Mouse (Mus musculus): ENCODE measurements around the gene Edem1. TPM values are rescaled to one million over a fixed set of nuclear protein-coding genes. Genes with fewer than 3 reads are reported as not detected.

The Edem1 gene
- polyA plus RNA-seq, 1 experiment from 2014 or later, result 7.4 TPM

GRCm38 (mm10) chr6:108796706-108797105 is 31.7 kb upstream of the Edem1 start:
- no peak overlapping the region for H3K4me2 ChIP-seq (ENCODE audit: low read depth, low read length)
- H3K36me3 ChIP-seq (ENCODE audit: control insufficient read depth, insufficient read depth, low read length), result no peaks in the 10 kb centered on the region
- peaks cover 5% of the 10 kb centered on the region; the same call in 1 of the 2 replicates for H3K4me1 ChIP-seq (ENCODE audit: control insufficient read depth, insufficient read depth, low read length)
- H3K27ac ChIP-seq (ENCODE audit: low read depth, low read length), result no peak overlapping the region
- no peak overlapping the region for H3K4me3 ChIP-seq (ENCODE audit: low read depth, low read length)
- no peak overlapping the region for H3K9ac ChIP-seq (replicated peaks; ENCODE audit: low read depth, low read length)
- no peaks in the 10 kb centered on the region for H3K9me3 ChIP-seq (ENCODE audit: control insufficient read depth, low read length)
- 21% methylated on average over 2 of the region's 2 CpGs for WGBS
- ATAC-seq (ENCODE audit: low read depth), result no peak
- H3K27me3 ChIP-seq (ENCODE audit: control insufficient read depth, insufficient read depth, low read length), result no peaks in the 10 kb centered on the region

DNA sequence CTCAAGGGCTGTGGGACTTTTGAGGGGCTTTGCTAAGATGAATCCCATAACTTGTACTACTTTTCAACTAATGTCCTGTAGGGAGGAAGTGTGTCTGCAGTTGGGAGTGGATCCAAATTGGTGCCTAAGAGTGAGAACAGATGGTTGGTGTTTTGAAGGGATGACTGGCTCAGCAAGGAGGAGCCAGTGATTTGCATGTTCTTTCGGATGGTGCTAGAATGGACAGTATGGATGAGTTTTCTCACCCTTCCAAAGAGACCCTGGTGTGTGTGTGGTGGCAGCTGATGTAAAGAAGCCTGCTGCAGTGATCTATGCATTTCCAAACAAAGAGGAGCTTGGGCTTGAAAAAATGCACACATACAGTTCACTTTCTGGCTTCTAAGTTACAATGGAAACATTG is 23.2 kb upstream of the Edem1 start:
- H3K27ac ChIP-seq (ENCODE audit: low read depth, low read length), result no peak overlapping the region

GRCm38 (mm10) chr6:108805871-108806270 is 22.6 kb upstream of the Edem1 start:
- H3K27ac ChIP-seq (ENCODE audit: low read depth, low read length), result no peak overlapping the region; the same call in 1 of the 2 replicates
- ATAC-seq (ENCODE audit: low read depth), result no peak
- peaks cover 7% of the 10 kb centered on the region; the same call in 1 of the 2 replicates for H3K4me1 ChIP-seq (ENCODE audit: control insufficient read depth, insufficient read depth, low read length)
- no peak overlapping the region for H3K9ac ChIP-seq (replicated peaks; ENCODE audit: low read depth, low read length)
- H3K27me3 ChIP-seq (ENCODE audit: control insufficient read depth, insufficient read depth, low read length), result no peaks in the 10 kb centered on the region
- H3K9me3 ChIP-seq (ENCODE audit: control insufficient read depth, low read length), result no peaks in the 10 kb centered on the region
- WGBS, result 67% methylated on average over 7 of the region's 7 CpGs
- no peak overlapping the region for H3K4me2 ChIP-seq (ENCODE audit: low read depth, low read length)
- H3K36me3 ChIP-seq (ENCODE audit: control insufficient read depth, insufficient read depth, low read length), result no peaks in the 10 kb centered on the region
- H3K4me3 ChIP-seq (ENCODE audit: low read depth, low read length), result no peak overlapping the region

More for the DNA sequence above, 23.2 kb upstream of the Edem1 start:
- ATAC-seq (ENCODE audit: low read depth), result peak; percentile 46; the same call in 1 of the 2 replicates
- Histone ChIP-seq H3K9me3 (ENCODE audit: control insufficient read depth, low read length) (no peaks in the 10 kb centered on the region), H3K36me3 (ENCODE audit: control insufficient read depth, insufficient read depth, low read length) (no peaks in the 10 kb centered on the region), H3K4me2 (ENCODE audit: low read depth, low read length) (no peak overlapping the region), H3K27me3 (ENCODE audit: control insufficient read depth, insufficient read depth, low read length) (no peaks in the 10 kb centered on the region), H3K4me3 (ENCODE audit: low read depth, low read length) (no peak overlapping the region), H3K4me1 (ENCODE audit: control insufficient read depth, insufficient read depth, low read length) (peaks cover 7% of the 10 kb centered on the region; the same call in 1 of the 2 replicates), H3K9ac (replicated peaks; ENCODE audit: low read depth, low read length) (no peak overlapping the region)
- WGBS, result 6% methylated on average over 1 of the region's 1 CpGs

DNA sequence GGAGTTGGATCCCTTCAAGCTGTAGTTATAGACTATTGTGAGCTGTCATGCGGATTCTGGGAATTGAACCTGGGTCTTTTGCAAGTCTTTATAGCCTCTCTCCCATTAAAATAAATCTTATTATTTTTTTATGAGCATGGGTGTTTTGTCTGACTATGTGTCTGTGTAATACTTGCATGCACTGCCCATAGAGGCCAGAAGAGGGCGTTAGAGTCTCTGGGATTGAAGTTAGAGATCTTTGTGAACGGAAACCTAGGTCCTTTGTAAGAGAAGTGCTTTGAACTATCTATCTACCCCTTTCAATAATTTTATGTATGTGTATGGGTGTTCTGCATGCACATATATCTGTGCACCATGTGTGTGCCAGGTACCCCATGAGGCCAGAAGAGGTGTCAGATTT is 21.0 kb upstream of the Edem1 start:
- Histone ChIP-seq H3K4me2 (ENCODE audit: low read depth, low read length) (no peak overlapping the region), H3K27ac (ENCODE audit: low read depth, low read length) (no peak overlapping the region), H3K4me3 (ENCODE audit: low read depth, low read length) (no peak overlapping the region), H3K4me1 (ENCODE audit: control insufficient read depth, insufficient read depth, low read length) (peaks cover 7% of the 10 kb centered on the region; the same call in 1 of the 2 replicates), H3K27me3 (ENCODE audit: control insufficient read depth, insufficient read depth, low read length) (no peaks in the 10 kb centered on the region), H3K9me3 (ENCODE audit: control insufficient read depth, low read length) (no peaks in the 10 kb centered on the region), H3K9ac (replicated peaks; ENCODE audit: low read depth, low read length) (no peak overlapping the region), H3K36me3 (ENCODE audit: control insufficient read depth, insufficient read depth, low read length) (no peaks in the 10 kb centered on the region)
- 69% methylated on average over 3 of the region's 3 CpGs for WGBS
- no peak for ATAC-seq (ENCODE audit: low read depth)

DNA sequence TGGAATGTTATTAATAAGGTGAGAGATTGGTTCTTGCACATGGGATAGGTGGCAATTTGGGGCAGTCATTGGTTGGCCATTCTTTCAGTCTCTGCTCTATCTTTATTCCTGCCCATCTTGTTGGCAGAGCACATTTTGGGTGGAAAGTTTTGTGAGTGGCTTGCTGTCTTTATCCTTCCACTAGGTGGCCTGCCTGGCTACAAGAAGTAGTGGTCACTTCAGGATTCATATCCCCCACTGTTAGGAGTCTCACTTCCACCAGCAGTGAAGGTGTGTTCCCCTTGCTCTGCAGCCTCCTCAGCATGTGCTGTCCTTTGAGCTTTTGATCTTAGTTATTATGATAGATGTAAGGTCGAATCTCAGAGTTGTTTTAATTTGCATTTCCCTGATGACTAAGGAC is 19.7 kb upstream of the Edem1 start:
- WGBS, result 69% methylated on average over 1 of the region's 1 CpGs

DNA sequence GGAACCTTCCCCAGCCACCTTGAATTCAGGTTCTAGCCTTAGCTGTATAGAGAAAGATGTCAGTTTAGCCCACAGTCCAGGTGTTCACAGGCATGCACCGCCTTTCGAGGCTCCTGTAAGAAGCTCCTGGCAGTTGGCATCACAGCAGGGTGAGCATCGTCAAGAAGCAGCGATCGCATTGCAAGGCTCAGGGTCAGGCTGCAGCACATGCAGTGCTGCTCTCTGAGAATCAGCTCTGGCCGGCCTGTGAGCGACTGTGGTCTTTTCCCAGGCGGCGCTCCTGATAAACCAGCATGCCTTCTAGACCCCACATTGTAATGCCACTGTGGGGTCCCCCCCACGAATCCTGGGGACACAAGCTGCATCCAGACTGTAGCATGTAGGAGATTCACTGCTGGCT is 18.2 kb upstream of the Edem1 start:
- Histone ChIP-seq H3K4me2 (ENCODE audit: low read depth, low read length) (no peak overlapping the region), H3K4me3 (ENCODE audit: low read depth, low read length) (no peak overlapping the region), H3K27ac (ENCODE audit: low read depth, low read length) (no peak overlapping the region), H3K27me3 (ENCODE audit: control insufficient read depth, insufficient read depth, low read length) (no peaks in the 10 kb centered on the region), H3K36me3 (ENCODE audit: control insufficient read depth, insufficient read depth, low read length) (no peaks in the 10 kb centered on the region), H3K9ac (replicated peaks; ENCODE audit: low read depth, low read length) (no peak overlapping the region), H3K4me1 (ENCODE audit: control insufficient read depth, insufficient read depth, low read length) (peaks cover 3% of the 10 kb centered on the region; the same call in 1 of the 2 replicates), H3K9me3 (ENCODE audit: control insufficient read depth, low read length) (no peaks in the 10 kb centered on the region)
- WGBS, result 65% methylated on average over 10 of the region's 10 CpGs
- no peak for ATAC-seq (ENCODE audit: low read depth)

More for the DNA sequence above, 19.7 kb upstream of the Edem1 start:
- no peak overlapping the region for H3K27ac ChIP-seq (ENCODE audit: low read depth, low read length)
- H3K27me3 ChIP-seq (ENCODE audit: control insufficient read depth, insufficient read depth, low read length), result no peaks in the 10 kb centered on the region
- H3K4me1 ChIP-seq (ENCODE audit: control insufficient read depth, insufficient read depth, low read length), result peaks cover 7% of the 10 kb centered on the region; the same call in 1 of the 2 replicates
- H3K4me2 ChIP-seq (ENCODE audit: low read depth, low read length), result no peak overlapping the region
- ATAC-seq (ENCODE audit: low read depth), result no peak
- H3K9ac ChIP-seq (replicated peaks; ENCODE audit: low read depth, low read length), result no peak overlapping the region
- no peaks in the 10 kb centered on the region for H3K36me3 ChIP-seq (ENCODE audit: control insufficient read depth, insufficient read depth, low read length)
- H3K4me3 ChIP-seq (ENCODE audit: low read depth, low read length), result no peak overlapping the region
- H3K9me3 ChIP-seq (ENCODE audit: control insufficient read depth, low read length), result no peaks in the 10 kb centered on the region

- Histone ChIP-seq H3K9me3 (ENCODE audit: control insufficient read depth, low read length) (no peaks in the 10 kb centered on the region), H3K27me3 (ENCODE audit: control insufficient read depth, insufficient read depth, low read length) (no peaks in the 10 kb centered on the region), H3K36me3 (ENCODE audit: control insufficient read depth, insufficient read depth, low read length) (no peaks in the 10 kb centered on the region), H3K9ac (replicated peaks; ENCODE audit: low read depth, low read length) (no peak overlapping the region), H3K27ac (ENCODE audit: low read depth, low read length) (no peak overlapping the region), H3K4me3 (ENCODE audit: low read depth, low read length) (no peak overlapping the region), H3K4me1 (ENCODE audit: control insufficient read depth, insufficient read depth, low read length) (no peaks in the 10 kb centered on the region), H3K4me2 (ENCODE audit: low read depth, low read length) (no peak overlapping the region)
- no peak for ATAC-seq (ENCODE audit: low read depth)
- WGBS, result 68% methylated on average over 2 of the region's 2 CpGs
Measured at GRCm38 (mm10) chr6:108812134-108812533, 16.3 kb upstream of the Edem1 start.

- H3K9me3 ChIP-seq (ENCODE audit: control insufficient read depth, low read length), result no peaks in the 10 kb centered on the region
- ATAC-seq (ENCODE audit: low read depth), result no peak
- no peak overlapping the region for H3K4me3 ChIP-seq (ENCODE audit: low read depth, low read length)
- H3K9ac ChIP-seq (replicated peaks; ENCODE audit: low read depth, low read length), result no peak overlapping the region
- no peaks in the 10 kb centered on the region for H3K4me1 ChIP-seq (ENCODE audit: control insufficient read depth, insufficient read depth, low read length)
- no peaks in the 10 kb centered on the region for H3K27me3 ChIP-seq (ENCODE audit: control insufficient read depth, insufficient read depth, low read length)
- WGBS, result 86% methylated on average over 4 of the region's 4 CpGs
- no peak overlapping the region for H3K4me2 ChIP-seq (ENCODE audit: low read depth, low read length)
- no peak overlapping the region for H3K27ac ChIP-seq (ENCODE audit: low read depth, low read length)
- peaks cover 20% of the 10 kb centered on the region for H3K36me3 ChIP-seq (ENCODE audit: control insufficient read depth, insufficient read depth, low read length)
Measured at GRCm38 (mm10) chr6:108817510-108817909, 10.9 kb upstream of the Edem1 start.

- peaks cover 19% of the 10 kb centered on the region for H3K36me3 ChIP-seq (ENCODE audit: control insufficient read depth, insufficient read depth, low read length)
- no peaks in the 10 kb centered on the region for H3K9me3 ChIP-seq (ENCODE audit: control insufficient read depth, low read length)
- peaks cover 5% of the 10 kb centered on the region; the same call in 1 of the 2 replicates for H3K4me1 ChIP-seq (ENCODE audit: control insufficient read depth, insufficient read depth, low read length)
- H3K4me3 ChIP-seq (ENCODE audit: low read depth, low read length), result no peak overlapping the region
- WGBS, result 79% methylated on average over 7 of the region's 7 CpGs
- no peak overlapping the region for H3K9ac ChIP-seq (replicated peaks; ENCODE audit: low read depth, low read length)
- no peak overlapping the region for H3K4me2 ChIP-seq (ENCODE audit: low read depth, low read length)
- ATAC-seq (ENCODE audit: low read depth), result no peak
- H3K27ac ChIP-seq (ENCODE audit: low read depth, low read length), result no peak overlapping the region
- H3K27me3 ChIP-seq (ENCODE audit: control insufficient read depth, insufficient read depth, low read length), result no peaks in the 10 kb centered on the region
Measured at GRCm38 (mm10) chr6:108824816-108825545, 3.5 kb upstream of the Edem1 start.

All from neural tube, embryonic 14.5 days (tissue).